Mouse (Mus musculus): Measurements from ENCODE around the gene Nicn1. TPM values are rescaled to one million over a fixed set of nuclear protein-coding genes. Genes with fewer than 3 reads are reported as not detected.
A peak's percentile ranks its signal among the peaks of the same experiment; 100 is the strongest.
"Not testable (repeated sequence)": the region's sequence is repeated elsewhere in the genome, so short reads cannot be mapped to it uniquely, and the experiment has no call there.

Gene Nicn1
- polyA plus RNA-seq, 1 experiment from 2014 or later, result 134 TPM

DNA sequence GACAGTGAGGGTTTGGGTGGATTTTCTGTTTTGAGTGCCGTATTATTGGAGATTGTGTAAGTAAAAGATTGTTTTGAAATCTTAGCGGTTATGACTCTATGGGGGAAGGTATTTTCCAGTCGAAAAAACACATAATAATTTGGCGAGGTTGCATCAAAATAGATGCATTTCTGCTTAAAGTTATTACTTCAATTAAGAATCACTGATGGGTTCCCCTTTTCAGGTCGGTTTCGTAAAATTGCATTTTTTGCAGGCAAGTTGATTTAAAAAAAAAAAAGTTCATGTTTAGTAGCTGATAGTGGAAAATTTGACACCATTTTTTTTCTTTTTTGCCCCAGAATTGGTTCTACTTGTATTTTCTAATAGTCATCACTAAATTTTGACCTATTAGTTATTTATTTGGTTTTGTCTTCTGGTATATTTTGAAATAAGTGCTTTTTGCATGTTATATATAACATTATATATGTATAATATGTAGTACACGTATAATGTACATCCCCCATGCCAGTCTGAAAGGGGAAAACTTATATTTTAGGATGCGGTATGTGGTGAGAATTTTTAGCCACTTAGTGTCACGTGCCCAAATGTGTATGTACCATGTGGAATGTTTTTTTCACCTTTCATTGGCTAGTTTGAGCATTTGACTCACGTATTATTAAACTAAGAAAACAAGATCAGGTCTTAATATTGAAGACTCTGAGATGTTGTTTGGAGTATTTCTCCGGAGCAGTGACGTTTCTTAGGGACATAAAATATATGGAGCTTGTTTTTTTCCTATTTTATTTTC is 17.0 kb downstream of the Nicn1 start:
- peaks cover 18% of the 10 kb centered on the region for H3K36me3 ChIP-seq
- 22% methylated on average over 12 of the region's 12 CpGs for WGBS
- no peaks in the 10 kb centered on the region for H3K9me3 ChIP-seq
- peak overlapping the region; percentile 90 for H3K4me3 ChIP-seq
- ATAC-seq (ENCODE audit: low FRiP score, low read depth), result no peak
- H3K27me3 ChIP-seq, result no peaks in the 10 kb centered on the region
- H3K9ac ChIP-seq, result peak overlapping the region; percentile 89
- peak overlapping the region; percentile 98 for H3K27ac ChIP-seq (replicated peaks)
- H3K4me2 ChIP-seq, result peak overlapping the region; percentile 61
- H3K4me1 ChIP-seq (replicated peaks), result peaks cover 46% of the 10 kb centered on the region

DNA sequence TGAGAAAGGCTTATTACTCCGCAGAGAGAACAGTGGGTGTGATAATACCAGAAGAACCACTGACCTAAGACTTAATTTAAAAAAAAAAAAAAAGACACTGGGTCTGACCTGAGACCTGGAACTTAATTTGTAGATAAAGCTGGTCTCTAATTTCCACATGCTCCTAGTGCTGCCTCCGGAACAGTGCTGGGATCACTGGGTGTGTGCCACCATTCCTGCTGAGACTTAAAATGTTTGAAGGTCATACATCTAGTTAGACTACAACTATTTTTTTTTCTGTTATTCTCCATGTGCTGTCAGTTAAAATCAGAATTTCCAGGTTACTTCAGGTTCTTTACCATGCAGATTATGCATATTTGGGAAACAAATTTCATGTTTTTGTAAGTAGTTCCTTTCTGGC is 17.9 kb downstream of the Nicn1 start:
- H3K27ac ChIP-seq (replicated peaks), result no peak overlapping the region
- peaks cover 46% of the 10 kb centered on the region for H3K4me1 ChIP-seq (replicated peaks)
- no peaks in the 10 kb centered on the region for H3K9me3 ChIP-seq
- H3K36me3 ChIP-seq, result peaks cover 9% of the 10 kb centered on the region
- 0 out of 2 replicates have a peak overlapping the region, but pooled peaks have one; percentile 41 for H3K9ac ChIP-seq
- peak overlapping the region; percentile 90 for H3K4me3 ChIP-seq
- ATAC-seq (ENCODE audit: low FRiP score, low read depth), result no peak
- H3K4me2 ChIP-seq, result peak overlapping the region; percentile 61
- H3K27me3 ChIP-seq, result no peaks in the 10 kb centered on the region
- WGBS, result 63% methylated on average over 2 of the region's 2 CpGs

DNA sequence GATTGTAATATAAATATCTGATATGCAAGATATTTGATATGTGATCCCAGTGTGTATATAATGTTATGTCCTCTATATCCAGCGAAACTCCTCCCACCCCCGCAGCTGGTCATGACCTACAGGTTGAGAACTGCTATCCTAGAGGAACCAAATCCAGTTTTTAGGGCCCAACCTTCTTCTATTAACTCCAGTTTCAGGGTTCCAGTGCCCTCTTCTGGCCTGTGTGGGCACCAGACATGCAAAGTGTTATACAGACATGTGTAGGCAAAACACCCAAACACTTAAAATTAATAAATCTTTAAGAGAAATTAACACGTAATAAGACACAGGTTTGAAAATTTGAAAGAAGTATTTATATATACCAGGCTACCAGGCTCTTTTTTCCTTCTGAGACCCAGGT is 27.3 kb downstream of the Nicn1 start:
- H3K27ac ChIP-seq (replicated peaks), result no peak overlapping the region
- ATAC-seq (ENCODE audit: low FRiP score, low read depth), result no peak
- no peaks in the 10 kb centered on the region for H3K27me3 ChIP-seq
- no peaks in the 10 kb centered on the region for H3K36me3 ChIP-seq
- no peaks in the 10 kb centered on the region for H3K9me3 ChIP-seq
- WGBS, result 98% methylated on average over 3 of the region's 3 CpGs
- H3K4me2 ChIP-seq, result no peak overlapping the region
- no peak overlapping the region for H3K4me3 ChIP-seq
- H3K4me1 ChIP-seq (replicated peaks), result no peaks in the 10 kb centered on the region
- no peak overlapping the region for H3K9ac ChIP-seq

DNA sequence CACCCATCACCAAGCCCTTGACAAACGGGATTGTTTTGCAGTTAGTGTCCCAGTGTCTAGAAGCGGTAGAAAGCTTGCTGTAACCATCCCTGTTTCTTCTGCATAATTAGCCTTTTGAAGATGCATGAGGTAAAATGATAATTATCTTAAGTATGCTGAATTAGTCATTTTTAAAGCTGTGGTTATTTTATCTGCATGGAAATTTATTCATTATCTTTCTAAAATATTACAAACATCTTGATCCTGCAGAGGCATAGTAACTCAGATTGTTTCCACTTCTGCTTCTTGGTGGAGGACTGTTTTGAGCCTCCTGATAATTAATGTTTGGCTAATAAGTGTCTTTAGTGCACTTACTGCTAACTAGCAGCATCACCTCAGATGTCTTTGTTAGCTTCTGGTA is 28.2 kb downstream of the Nicn1 start:
- 86% methylated on average over 2 of the region's 2 CpGs for WGBS
- ATAC-seq (ENCODE audit: low FRiP score, low read depth), result no peak
- no peaks in the 10 kb centered on the region for H3K4me1 ChIP-seq (replicated peaks)
- H3K27me3 ChIP-seq, result no peaks in the 10 kb centered on the region
- H3K9ac ChIP-seq, result no peak overlapping the region
- no peak overlapping the region for H3K4me3 ChIP-seq
- H3K4me2 ChIP-seq, result no peak overlapping the region
- H3K27ac ChIP-seq (replicated peaks), result no peak overlapping the region
- H3K9me3 ChIP-seq, result no peaks in the 10 kb centered on the region
- H3K36me3 ChIP-seq, result no peaks in the 10 kb centered on the region

DNA sequence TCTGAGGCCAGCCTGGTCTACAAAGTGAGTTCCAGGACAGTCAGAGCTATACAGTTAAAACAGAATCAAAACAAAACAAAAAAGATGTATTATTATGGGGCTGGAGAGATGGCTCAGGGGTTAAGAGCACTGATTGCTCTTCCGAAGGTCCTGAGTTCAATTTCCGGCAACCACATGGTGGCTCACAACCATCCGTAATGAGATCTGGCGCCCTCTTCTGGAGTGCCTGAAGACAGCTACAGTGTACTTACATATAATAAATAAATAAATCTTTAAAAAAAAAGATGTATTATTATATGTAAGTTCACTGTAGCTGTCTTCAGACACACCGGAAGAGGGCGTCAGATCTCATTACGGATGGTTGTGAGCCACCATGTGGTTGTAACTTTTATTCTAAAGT is 31.8 kb downstream of the Nicn1 start:
- not testable (repeated sequence) for H3K4me1 ChIP-seq (replicated peaks); H3K4me2 ChIP-seq; H3K27me3 ChIP-seq; H3K27ac ChIP-seq (replicated peaks); ATAC-seq (ENCODE audit: low FRiP score, low read depth); H3K4me3 ChIP-seq; H3K9me3 ChIP-seq; H3K9ac ChIP-seq; H3K36me3 ChIP-seq
- WGBS, result 94% methylated on average over 7 of the region's 7 CpGs

DNA sequence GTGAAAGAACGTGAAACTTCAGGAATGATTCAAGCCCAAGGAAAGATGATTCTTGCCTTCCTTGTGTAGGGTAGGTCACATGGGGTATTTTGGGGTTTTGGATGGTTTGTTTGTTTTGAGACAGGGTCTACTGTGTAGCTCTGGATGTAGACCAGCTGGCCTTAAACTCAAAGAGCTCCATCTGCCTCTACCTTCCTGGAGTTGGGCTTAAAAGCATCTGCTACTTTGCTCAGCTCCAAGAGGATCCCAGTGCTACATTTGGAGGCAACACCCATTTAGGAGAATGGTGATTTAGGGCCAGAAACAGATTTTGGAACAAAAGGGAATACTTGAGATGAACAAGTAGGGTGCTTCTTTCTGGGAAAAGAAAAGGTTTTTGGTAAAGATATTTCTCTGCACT is 34.6 kb downstream of the Nicn1 start:
- no peaks in the 10 kb centered on the region for H3K9me3 ChIP-seq
- WGBS, result 91% methylated on average over 1 of the region's 1 CpGs

DNA sequence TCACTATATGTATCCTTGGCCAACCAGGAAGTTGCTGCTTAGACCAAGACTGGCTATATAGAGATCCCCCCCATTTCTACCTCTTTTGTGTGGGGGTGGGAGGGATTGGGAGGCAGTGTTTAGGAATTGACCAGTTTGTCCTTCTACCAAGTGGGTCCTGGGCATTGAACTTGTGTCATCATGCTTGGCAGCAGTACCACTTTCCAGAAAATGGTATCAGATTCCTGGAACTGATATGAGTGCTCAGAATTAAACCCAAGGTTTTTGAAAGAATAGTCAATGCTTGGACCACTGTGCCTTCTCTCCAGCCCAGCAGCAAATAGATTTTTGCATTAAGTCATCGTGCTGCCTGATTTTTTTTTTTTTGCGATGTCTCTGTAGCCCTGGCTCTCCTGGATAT is 35.6 kb downstream of the Nicn1 start:
- no peak overlapping the region for H3K27ac ChIP-seq (replicated peaks)
- H3K9me3 ChIP-seq, result no peaks in the 10 kb centered on the region
- WGBS, result 95% methylated on average over 2 of the region's 2 CpGs
- H3K4me2 ChIP-seq, result no peak overlapping the region
- no peak overlapping the region for H3K9ac ChIP-seq
- H3K4me1 ChIP-seq (replicated peaks), result no peaks in the 10 kb centered on the region
- H3K36me3 ChIP-seq, result peaks cover 35% of the 10 kb centered on the region
- ATAC-seq (ENCODE audit: low FRiP score, low read depth), result no peak
- H3K4me3 ChIP-seq, result no peak overlapping the region
- no peaks in the 10 kb centered on the region for H3K27me3 ChIP-seq

More for the DNA sequence above, 34.6 kb downstream of the Nicn1 start:
- H3K4me2 ChIP-seq, result no peak overlapping the region
- no peaks in the 10 kb centered on the region for H3K4me1 ChIP-seq (replicated peaks)
- no peak for ATAC-seq (ENCODE audit: low FRiP score, low read depth)
- no peak overlapping the region for H3K4me3 ChIP-seq
- H3K27me3 ChIP-seq, result no peaks in the 10 kb centered on the region
- peaks cover 30% of the 10 kb centered on the region for H3K36me3 ChIP-seq
- H3K27ac ChIP-seq (replicated peaks), result no peak overlapping the region
- no peak overlapping the region for H3K9ac ChIP-seq

DNA sequence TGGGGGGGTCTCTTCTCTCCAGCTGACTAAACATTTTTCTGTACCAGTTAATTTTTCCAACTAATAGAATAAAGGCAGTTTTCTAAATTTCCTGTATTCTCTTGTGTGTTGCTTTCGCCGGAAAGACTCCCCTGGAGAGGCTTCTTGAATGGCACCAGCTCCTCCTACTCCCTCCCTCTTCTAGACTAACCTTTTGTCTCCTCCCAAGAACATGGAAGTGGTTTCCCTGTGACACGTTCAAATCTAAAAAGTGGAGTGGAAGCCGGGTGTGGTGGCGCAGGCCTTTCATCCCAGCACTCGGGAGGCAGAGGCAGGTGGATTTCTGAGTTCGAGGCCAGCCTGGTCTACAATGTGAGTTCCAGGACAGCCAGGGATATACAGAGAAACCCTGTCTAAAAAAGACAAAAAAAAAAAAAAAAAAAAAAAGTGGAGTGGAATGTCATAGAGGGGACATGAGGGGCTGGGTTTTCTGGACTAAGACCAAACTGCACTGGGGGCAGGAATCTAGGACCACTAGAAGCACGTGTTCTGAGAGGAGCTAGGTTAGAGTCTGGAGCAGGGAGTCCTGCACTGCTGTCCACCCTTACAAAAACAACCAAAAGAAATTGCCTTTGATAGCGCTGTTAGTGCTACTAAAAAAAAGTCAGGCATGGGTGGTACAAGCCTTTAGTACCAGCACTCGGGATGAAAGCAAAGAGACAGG is 47.8 kb downstream of the Nicn1 start:
- no peaks in the 10 kb centered on the region for H3K9me3 ChIP-seq
- ATAC-seq (ENCODE audit: low FRiP score, low read depth), result no peak
- no peaks in the 10 kb centered on the region for H3K27me3 ChIP-seq
- peak overlapping the region; percentile 93 for H3K27ac ChIP-seq (replicated peaks)
- 69% methylated on average over 10 of the region's 10 CpGs for WGBS
- peaks cover 21% of the 10 kb centered on the region for H3K4me1 ChIP-seq (replicated peaks)
- H3K36me3 ChIP-seq, result peaks cover 32% of the 10 kb centered on the region
- no peak overlapping the region for H3K9ac ChIP-seq
- H3K4me2 ChIP-seq, result no peak overlapping the region
- no peak overlapping the region for H3K4me3 ChIP-seq

DNA sequence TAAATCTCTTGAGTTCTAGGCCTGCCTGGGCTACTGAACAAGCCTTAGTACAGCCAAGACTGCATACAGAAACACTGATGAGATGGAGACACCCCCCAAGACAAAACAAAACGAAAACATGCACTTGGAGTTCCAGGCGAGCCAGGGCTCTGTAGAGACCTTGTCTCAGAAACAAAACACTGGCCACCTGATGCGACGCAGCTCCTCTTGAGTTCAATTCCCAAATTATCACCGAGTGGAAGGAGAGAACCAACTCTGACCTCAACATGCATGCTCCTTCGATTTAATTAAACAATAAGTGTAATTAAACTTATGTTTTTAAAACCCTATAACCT is 48.3 kb downstream of the Nicn1 start:
- Histone ChIP-seq H3K4me3 (peak overlapping the region; percentile 73), H3K27me3 (no peaks in the 10 kb centered on the region), H3K4me2 (peak overlapping the region; percentile 76), H3K36me3 (peaks cover 29% of the 10 kb centered on the region), H3K9me3 (no peaks in the 10 kb centered on the region), H3K4me1 (replicated peaks) (peaks cover 21% of the 10 kb centered on the region), H3K27ac (replicated peaks) (peak overlapping the region; percentile 93), H3K9ac (peak overlapping the region; percentile 83; the same call in 1 of the 2 replicates)
- ATAC-seq (ENCODE audit: low FRiP score, low read depth), result no peak
- 19% methylated on average over 6 of the region's 6 CpGs for WGBS

DNA sequence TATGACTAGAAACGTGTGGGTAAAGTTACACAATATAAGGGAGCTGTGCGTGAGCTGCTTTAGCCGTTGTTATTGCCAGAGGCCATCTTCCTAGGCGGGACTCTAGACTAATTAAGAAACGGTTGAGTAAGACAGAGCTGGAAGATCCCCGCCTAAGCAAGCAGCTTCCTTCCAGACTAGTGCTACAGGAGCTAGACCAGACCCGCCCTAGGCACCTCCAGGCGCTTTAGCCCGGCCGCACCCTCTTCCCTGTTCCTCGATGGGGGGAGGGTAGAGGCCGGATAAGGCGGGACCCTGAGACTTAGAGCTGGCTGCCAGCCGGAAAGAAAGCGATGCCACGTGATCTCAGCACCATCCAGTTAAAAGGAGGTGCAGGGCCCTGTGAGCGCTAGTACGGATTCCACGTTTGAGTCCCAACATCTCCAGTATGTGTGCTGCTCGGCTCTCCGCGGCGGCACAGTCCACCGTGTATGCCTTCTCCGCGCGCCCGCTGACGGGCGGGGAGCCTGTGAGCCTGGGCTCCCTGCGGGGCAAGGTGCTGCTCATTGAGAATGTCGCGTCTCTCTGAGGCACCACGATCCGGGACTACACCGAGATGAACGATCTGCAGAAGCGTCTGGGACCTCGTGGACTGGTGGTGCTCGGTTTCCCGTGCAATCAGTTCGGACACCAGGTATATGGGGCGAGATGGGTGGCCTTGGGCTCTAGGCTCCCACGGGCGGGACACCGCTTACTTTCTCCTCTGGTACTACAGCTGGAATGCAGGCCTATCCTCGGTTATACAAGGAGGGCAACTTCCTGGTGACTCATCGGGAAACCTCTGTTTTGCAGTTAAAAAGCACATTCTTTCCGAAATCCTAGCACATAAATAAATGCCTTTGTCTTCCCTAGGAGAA is 48.9 kb downstream of the Nicn1 start, which contains the start of gene Gpx1:
Gene Gpx1, plus strand, starts transcription at position 18 of the 896 bp plus-strand sequence.
- no peaks in the 10 kb centered on the region for H3K27me3 ChIP-seq
- peaks cover 23% of the 10 kb centered on the region for H3K36me3 ChIP-seq
- H3K4me3 ChIP-seq, result peak within 1 kb of the TSS; percentile 73
- H3K9me3 ChIP-seq, result no peaks in the 10 kb centered on the region
- peak within 1 kb of the TSS; percentile 93 for H3K27ac ChIP-seq (replicated peaks)
- peak within 1 kb of the TSS; percentile 76 for H3K4me2 ChIP-seq
- ATAC-seq (ENCODE audit: low FRiP score, low read depth), result peak; percentile 98
- H3K9ac ChIP-seq, result peak within 1 kb of the TSS; percentile 83
- peaks cover 21% of the 10 kb centered on the region for H3K4me1 ChIP-seq (replicated peaks)
- under 1% methylated on average over 49 of the region's 49 CpGs for WGBS

DNA sequence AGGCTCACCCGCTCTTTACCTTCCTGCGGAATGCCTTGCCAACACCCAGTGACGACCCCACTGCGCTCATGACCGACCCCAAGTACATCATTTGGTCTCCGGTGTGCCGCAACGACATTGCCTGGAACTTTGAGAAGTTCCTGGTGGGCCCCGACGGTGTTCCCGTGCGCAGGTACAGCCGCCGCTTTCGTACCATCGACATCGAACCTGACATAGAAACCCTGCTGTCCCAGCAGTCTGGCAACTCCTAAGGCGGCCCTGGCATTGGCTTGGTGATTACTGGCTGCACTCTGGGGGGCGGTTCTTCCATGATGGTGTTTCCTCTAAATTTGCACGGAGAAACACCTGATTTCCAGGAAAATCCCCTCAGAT is 49.6 kb downstream of the Nicn1 start:
- 15% methylated on average over 20 of the region's 20 CpGs for WGBS
- no peak for ATAC-seq (ENCODE audit: low FRiP score, low read depth)

More for the DNA sequence above, 49.6 kb downstream of the Nicn1 start:
- peaks cover 16% of the 10 kb centered on the region for H3K36me3 ChIP-seq
- no peaks in the 10 kb centered on the region for H3K27me3 ChIP-seq
- peaks cover 21% of the 10 kb centered on the region for H3K4me1 ChIP-seq (replicated peaks)
- peak overlapping the region; percentile 93 for H3K27ac ChIP-seq (replicated peaks)
- no peaks in the 10 kb centered on the region for H3K9me3 ChIP-seq
- H3K9ac ChIP-seq, result peak overlapping the region; percentile 83
- peak overlapping the region; percentile 76 for H3K4me2 ChIP-seq
- H3K4me3 ChIP-seq, result peak overlapping the region; percentile 73

All from hindbrain, embryonic 15.5 days (tissue).